Mouse (Mus musculus) intestine, embryonic 16.5 days (tissue): Measurements from ENCODE around the gene Cntn5. TPM values are rescaled to one million over a fixed set of nuclear protein-coding genes. Genes with fewer than 3 reads are reported as not detected.

Source experiments
- ATAC-seq: fragments of 200-750 bp; cut with Nextera tagmentation; 2 replicates; pipeline ENCODE4 v1.8.0; 2017; ENCODE audit warnings: moderate TSS enrichment, moderate library complexity
- H3K27ac ChIP-seq: fragments of 300-500 bp; sonication (generic); 2 replicates; pipeline ENCODE4 v1.5.1; 2014; ENCODE audit warnings: mild to moderate bottlenecking, low read length
- H3K27me3 ChIP-seq: fragments of 300-500 bp; sonication (generic); replicated peaks from 2 replicates; pipeline ENCODE4 v1.6.1; 2014; ENCODE audit warnings: low read length, control low read depth, mixed read lengths; ENCODE audit not compliant: control insufficient read depth, insufficient read depth
- H3K36me3 ChIP-seq: fragments of 300-500 bp; sonication (generic); 2 replicates; pipeline ENCODE4 v1.6.1; 2014; ENCODE audit warnings: low read length, control low read depth; ENCODE audit not compliant: control insufficient read depth, insufficient read depth
- H3K4me1 ChIP-seq: fragments of 300-500 bp; sonication (generic); 2 replicates; pipeline ENCODE4 v1.6.1; 2014; ENCODE audit warnings: low read length, control low read depth, mixed read lengths; ENCODE audit not compliant: control insufficient read depth, insufficient read depth
- H3K4me2 ChIP-seq: fragments of 300-500 bp; sonication (generic); 2 replicates; pipeline ENCODE4 v1.6.1; 2014; ENCODE audit warnings: low read depth, low read length, control low read depth
- H3K4me3 ChIP-seq: fragments of 300-500 bp; sonication (generic); 2 replicates; pipeline ENCODE4 v1.5.1; 2014; ENCODE audit warnings: mild to moderate bottlenecking, low read length
- H3K9ac ChIP-seq: fragments of 300-500 bp; sonication (generic); 2 replicates; pipeline ENCODE4 v1.6.1; 2014; ENCODE audit warnings: low read depth, low read length
- H3K9me3 ChIP-seq: fragments of 300-500 bp; sonication (generic); 2 replicates; pipeline ENCODE4 v1.6.1; 2016; ENCODE audit warnings: low read length, control low read depth; ENCODE audit not compliant: control insufficient read depth
- whole genome bisulfite sequencing: fragments of 180-500 bp; shearing (Covaris S2); extraction: QIAGEN DNeasy Blood & Tissue Kit; methylation state at CpG from one replicate; pipeline ENCODE4 v1.1.7; 2014; 5-methylcytosine and 5-hydroxymethylcytosine counted together
- polyA plus RNA-seq: library from polyadenylated mRNA; unstranded; fragments of >200 nt; fragmentation: Nextera tagmentation; extraction: Ambion mirVana; gene quantifications from 2 replicates; pipeline ENCODE4 v1.2.1, GENCODE M21; 2015

Gene Cntn5
- polyA plus RNA-seq, 1 experiment from 2014 or later = 0.40 TPM

- Histone ChIP-seq H3K27ac (no peak overlapping the region), H3K27me3 (no peaks in the 10 kb centered on the region), H3K9me3 (no peaks in the 10 kb centered on the region), H3K4me1 (no peaks in the 10 kb centered on the region), H3K4me3 (no peak overlapping the region), H3K9ac (no peak overlapping the region), H3K36me3 (no peaks in the 10 kb centered on the region), H3K4me2 (no peak overlapping the region)
- 71% methylated on average over 4 of the region's 4 CpGs for WGBS
- no peak for ATAC-seq
These were observed 382.0 kb downstream of the Cntn5 start for GRCm38 (mm10) chr9:10522604-10523003.

GRCm38 (mm10) chr9:10521054-10521453 lies 383.5 kb downstream of the Cntn5 start:
- no peak overlapping the region for H3K27ac ChIP-seq
- WGBS = 34% methylated on average over 1 of the region's 1 CpGs
- no peaks in the 10 kb centered on the region for H3K27me3 ChIP-seq
- no peaks in the 10 kb centered on the region for H3K9me3 ChIP-seq
- no peak overlapping the region for H3K9ac ChIP-seq
- no peak overlapping the region for H3K4me2 ChIP-seq
- H3K36me3 ChIP-seq = no peaks in the 10 kb centered on the region
- no peak overlapping the region for H3K4me3 ChIP-seq
- no peak for ATAC-seq
- no peaks in the 10 kb centered on the region for H3K4me1 ChIP-seq

GRCm38 (mm10) chr9:10492243-10492642 lies 412.3 kb downstream of the Cntn5 start:
- no peak overlapping the region for H3K4me2 ChIP-seq
- H3K4me3 ChIP-seq = no peak overlapping the region
- H3K36me3 ChIP-seq = no peaks in the 10 kb centered on the region
- no peaks in the 10 kb centered on the region for H3K9me3 ChIP-seq
- no peak overlapping the region for H3K27ac ChIP-seq
- ATAC-seq = no peak
- no peaks in the 10 kb centered on the region for H3K27me3 ChIP-seq
- H3K9ac ChIP-seq = no peak overlapping the region
- no peaks in the 10 kb centered on the region for H3K4me1 ChIP-seq

GRCm38 (mm10) chr9:10471484-10472125 lies 433.0 kb downstream of the Cntn5 start:
- H3K9me3 ChIP-seq = no peaks in the 10 kb centered on the region
- no peak overlapping the region for H3K4me3 ChIP-seq
- no peak overlapping the region for H3K4me2 ChIP-seq
- no peak overlapping the region for H3K27ac ChIP-seq
- H3K4me1 ChIP-seq = no peaks in the 10 kb centered on the region
- no peaks in the 10 kb centered on the region for H3K27me3 ChIP-seq
- ATAC-seq = no peak
- no peak overlapping the region for H3K9ac ChIP-seq
- no peaks in the 10 kb centered on the region for H3K36me3 ChIP-seq
- 57% methylated on average over 4 of the region's 4 CpGs for WGBS

- Histone ChIP-seq H3K4me1 (no peaks in the 10 kb centered on the region), H3K27ac (no peak overlapping the region), H3K9me3 (no peaks in the 10 kb centered on the region), H3K9ac (no peak overlapping the region), H3K36me3 (no peaks in the 10 kb centered on the region), H3K4me3 (no peak overlapping the region), H3K27me3 (no peaks in the 10 kb centered on the region), H3K4me2 (no peak overlapping the region)
- no peak for ATAC-seq
These were observed 439.8 kb downstream of the Cntn5 start for GRCm38 (mm10) chr9:10464758-10465157.

- Histone ChIP-seq H3K27ac (no peak overlapping the region), H3K4me3 (no peak overlapping the region), H3K36me3 (no peaks in the 10 kb centered on the region), H3K4me2 (no peak overlapping the region), H3K9ac (no peak overlapping the region), H3K4me1 (no peaks in the 10 kb centered on the region), H3K27me3 (no peaks in the 10 kb centered on the region), H3K9me3 (no peaks in the 10 kb centered on the region)
- ATAC-seq = no peak
- WGBS = 42% methylated on average over 3 of the region's 3 CpGs
These were observed 446.7 kb downstream of the Cntn5 start for GRCm38 (mm10) chr9:10457900-10458299.

- Histone ChIP-seq H3K9ac (no peak overlapping the region), H3K4me1 (no peaks in the 10 kb centered on the region), H3K4me2 (no peak overlapping the region), H3K9me3 (no peaks in the 10 kb centered on the region), H3K27me3 (no peaks in the 10 kb centered on the region), H3K4me3 (no peak overlapping the region), H3K27ac (no peak overlapping the region), H3K36me3 (no peaks in the 10 kb centered on the region)
- ATAC-seq = no peak
- WGBS = 76% methylated on average over 3 of the region's 3 CpGs
These were observed 455.5 kb downstream of the Cntn5 start for GRCm38 (mm10) chr9:10448987-10449563.

- H3K4me2 ChIP-seq = no peak overlapping the region
- no peaks in the 10 kb centered on the region for H3K9me3 ChIP-seq
- no peaks in the 10 kb centered on the region for H3K27me3 ChIP-seq
- no peaks in the 10 kb centered on the region for H3K36me3 ChIP-seq
- no peak overlapping the region for H3K4me3 ChIP-seq
- no peak for ATAC-seq
- H3K9ac ChIP-seq = no peak overlapping the region
- no peak overlapping the region for H3K27ac ChIP-seq
- H3K4me1 ChIP-seq = no peaks in the 10 kb centered on the region
These were observed 457.2 kb downstream of the Cntn5 start for GRCm38 (mm10) chr9:10447220-10447837.

GRCm38 (mm10) chr9:10412075-10412474 lies 492.5 kb downstream of the Cntn5 start:
- ATAC-seq = no peak

GRCm38 (mm10) chr9:10400099-10400498 lies 504.5 kb downstream of the Cntn5 start:
- Histone ChIP-seq H3K4me3 (no peak overlapping the region), H3K4me2 (no peak overlapping the region), H3K27ac (no peak overlapping the region), H3K9me3 (no peaks in the 10 kb centered on the region), H3K27me3 (no peaks in the 10 kb centered on the region), H3K9ac (no peak overlapping the region), H3K36me3 (no peaks in the 10 kb centered on the region), H3K4me1 (no peaks in the 10 kb centered on the region)
- no peak for ATAC-seq
- 45% methylated on average over 7 of the region's 7 CpGs for WGBS

More at GRCm38 (mm10) chr9:10412075-10412474, 492.5 kb downstream of the Cntn5 start:
- Histone ChIP-seq H3K27ac (no peak overlapping the region), H3K9me3 (no peaks in the 10 kb centered on the region), H3K36me3 (no peaks in the 10 kb centered on the region), H3K4me2 (no peak overlapping the region), H3K4me3 (no peak overlapping the region), H3K4me1 (no peaks in the 10 kb centered on the region), H3K27me3 (no peaks in the 10 kb centered on the region), H3K9ac (no peak overlapping the region)
